In genomic region chr7:117092860-117093259, GRCm38 (mm10) we compare ENCODE assay signal across 26 mouse cellular contexts.
"Had no signal": no experiment of that assay in that cellular context is flagged by ENCODE, and none has a peak within 500 bp of the region (broad histone marks: within the 10 kb centered on the region; RNA-seq: fewer than 3 reads in every experiment).

No protein-coding gene starts in this region.

- H3K36me3 ChIP-seq: heart, embryonic 13.5 days; heart, embryonic 15.5 days; intestine, embryonic 15.5 days; kidney, embryonic 15.5 days; limb, embryonic 13.5 days; limb, embryonic 15.5 days had no signal

- H3K4me3 ChIP-seq: heart, adult 2 months; heart, embryonic 13.5 days; heart, embryonic 15.5 days; intestine, embryonic 15.5 days; kidney, embryonic 15.5 days; limb, embryonic 13.5 days; limb, embryonic 15.5 days had no signal

- H3K27me3 ChIP-seq: heart, embryonic 13.5 days; heart, embryonic 15.5 days; intestine, embryonic 15.5 days; kidney, embryonic 15.5 days; limb, embryonic 13.5 days; limb, embryonic 15.5 days had no signal

- H3K4me1 ChIP-seq: heart, embryonic 15.5 days; kidney, embryonic 15.5 days; limb, embryonic 13.5 days; limb, embryonic 15.5 days had no signal

- ATAC-seq: forebrain, postnatal 0 days; hindbrain, embryonic 16.5 days; inflammation-experienced regulatory T-cells, adult 6 months; intestine, embryonic 15.5 days had no signal

- DNase-seq: forebrain, postnatal 0 days; gastrocnemius, postnatal 14 days; gastrocnemius, postnatal 36 days; heart, adult 11 months; heart, adult 2 months; heart, postnatal 14 days; heart, postnatal 36 days; kidney, adult 11 months; kidney, adult 2 months; kidney, adult 9 months; kidney, postnatal 14 days; kidney, postnatal 36 days; layer of hippocampus, adult 9-11 months; layer of hippocampus, postnatal 36 days; left cerebral cortex, postnatal 4 days had no signal

- H3K27ac ChIP-seq: heart, adult 2 months; heart, embryonic 13.5 days; heart, embryonic 15.5 days; hindbrain, embryonic 14.5 days; intestine, embryonic 15.5 days; kidney, embryonic 15.5 days; kidney, postnatal 0 days; limb, embryonic 13.5 days; limb, embryonic 15.5 days had no signal

- H3K9ac ChIP-seq: forebrain, postnatal 0 days; heart, embryonic 13.5 days; heart, embryonic 15.5 days; hindbrain, embryonic 14.5 days; intestine, embryonic 15.5 days; kidney, embryonic 15.5 days; limb, embryonic 13.5 days; limb, embryonic 15.5 days had no signal

- H3K9me3 ChIP-seq: heart, embryonic 13.5 days; heart, embryonic 15.5 days; intestine, embryonic 15.5 days; kidney, embryonic 15.5 days; limb, embryonic 13.5 days; limb, embryonic 15.5 days had no signal

- H3K4me2 ChIP-seq: heart, embryonic 11.5 days; heart, embryonic 13.5 days; heart, embryonic 15.5 days; hindbrain, embryonic 14.5 days; intestine, embryonic 15.5 days; kidney, embryonic 15.5 days; limb, embryonic 13.5 days; limb, embryonic 15.5 days had no signal
